Mouse (Mus musculus): ENCODE measurements around the gene Esyt2.

DNA sequence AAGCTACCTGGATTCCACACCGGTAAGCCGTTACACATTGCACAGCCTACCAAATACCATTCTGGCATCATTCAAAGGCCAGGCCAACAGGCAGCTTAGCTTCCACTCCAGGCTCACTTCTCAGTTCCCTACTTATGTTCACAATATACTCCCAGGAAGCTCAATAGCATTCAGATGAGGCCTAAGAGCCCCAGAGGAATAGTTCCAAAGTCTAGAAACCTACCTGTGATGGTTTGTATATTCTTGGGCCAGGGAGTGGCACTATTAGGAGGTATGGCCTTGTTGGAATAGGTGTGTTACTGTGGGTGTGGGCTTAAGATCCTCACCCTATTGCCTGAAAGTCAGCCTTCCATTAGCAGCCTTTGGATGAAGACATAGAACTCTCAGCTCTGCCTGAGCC lies 9.9 kb upstream of the Esyt2 start:
- TF ChIP-seq CTCF (IDR thresholded peaks at IDR 0.05; ENCODE audit: extremely low read depth, insufficient read depth, low read length) (no peak), POLR2A (IDR thresholded peaks at IDR 0.05; ENCODE audit: extremely low read depth, insufficient read depth, low read length) (no peak)

Data from cortical plate, adult 2 months (tissue).